Mouse (Mus musculus) kidney, postnatal 36 days (tissue): ENCODE data around the gene RPS10-NUDT3.

ENCODE experiments used
- DNase-seq, 2 experiments: peaks; one replicate each; pipeline ENCODE4 v3.0.0; 2021 to 2022; ENCODE audit warnings: mixed read lengths in 2 of 2

RPS10-NUDT3 gene

DNA sequence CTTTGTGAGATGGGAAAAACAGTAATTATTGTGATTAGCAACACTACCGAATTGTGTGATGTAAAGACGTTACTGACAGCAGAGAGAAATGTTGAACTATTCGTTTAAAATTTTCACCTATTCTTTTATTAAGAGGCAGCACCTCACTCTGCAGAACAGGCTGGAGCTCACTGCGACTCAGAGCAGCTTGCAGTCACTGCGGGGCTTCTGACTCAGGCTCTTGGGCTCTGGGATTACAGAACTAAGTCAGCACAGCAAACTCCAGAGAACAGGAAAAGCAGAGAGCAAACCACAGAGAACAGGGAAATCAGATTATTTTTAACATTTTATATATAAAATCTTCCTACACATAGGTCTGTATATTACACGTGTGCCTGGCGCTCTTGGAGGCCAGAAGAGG lies 25.4 kb downstream of the RPS10-NUDT3 start:
- no peak for DNase-seq

DNA sequence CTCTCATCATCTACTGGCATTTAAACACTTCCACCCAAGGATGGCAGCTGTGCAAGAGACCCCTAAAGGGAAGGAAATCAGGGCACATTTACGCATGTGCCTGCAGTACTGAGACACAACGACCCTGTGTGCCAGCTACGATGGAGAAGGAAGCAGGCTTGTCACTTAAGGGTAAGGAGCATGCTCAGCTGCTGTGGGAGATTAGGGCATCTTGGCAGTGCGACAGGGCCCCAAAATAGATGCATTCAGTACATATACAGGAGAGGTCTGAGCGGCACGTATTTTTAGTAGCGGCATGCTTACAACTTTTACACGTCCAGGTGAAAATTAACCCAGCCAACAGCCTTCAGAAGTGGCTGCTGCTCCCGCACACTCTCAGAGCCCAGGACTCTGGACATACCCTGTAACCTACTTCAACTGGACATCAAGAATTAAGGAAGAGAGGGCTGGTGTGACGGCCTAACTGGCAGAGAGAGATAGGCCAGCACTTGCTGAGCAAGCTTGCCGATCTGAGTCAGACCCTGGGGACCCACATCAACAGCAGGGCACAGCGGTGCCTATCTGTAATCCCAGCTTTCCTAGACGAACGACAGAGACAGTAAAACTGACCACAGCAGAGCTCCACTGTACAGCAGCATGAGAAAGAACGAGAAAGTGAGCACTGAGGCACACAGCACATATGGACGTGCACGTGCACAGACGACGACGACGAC lies 31.3 kb downstream of the RPS10-NUDT3 start:
- DNase-seq = no peak

DNA sequence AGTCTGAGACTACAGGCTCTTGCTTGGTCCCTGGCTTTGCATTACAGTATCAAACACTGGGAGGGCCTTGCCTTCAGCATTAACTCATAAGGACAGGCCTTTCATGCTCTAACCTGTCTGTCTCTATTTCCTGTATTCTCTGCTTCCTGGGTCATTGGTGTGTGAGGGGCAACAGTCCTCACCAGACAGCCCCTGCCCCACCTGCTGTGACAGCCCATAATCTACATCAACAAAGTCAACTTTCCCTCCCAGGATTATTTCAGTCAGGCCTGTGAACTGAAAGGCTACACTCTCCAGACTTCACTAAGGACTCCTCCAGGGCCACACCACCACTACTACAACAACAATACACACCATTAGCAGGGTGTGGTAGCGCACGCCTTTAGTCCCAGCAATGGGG lies 32.0 kb downstream of the RPS10-NUDT3 start:
- DNase-seq = no peak

DNA sequence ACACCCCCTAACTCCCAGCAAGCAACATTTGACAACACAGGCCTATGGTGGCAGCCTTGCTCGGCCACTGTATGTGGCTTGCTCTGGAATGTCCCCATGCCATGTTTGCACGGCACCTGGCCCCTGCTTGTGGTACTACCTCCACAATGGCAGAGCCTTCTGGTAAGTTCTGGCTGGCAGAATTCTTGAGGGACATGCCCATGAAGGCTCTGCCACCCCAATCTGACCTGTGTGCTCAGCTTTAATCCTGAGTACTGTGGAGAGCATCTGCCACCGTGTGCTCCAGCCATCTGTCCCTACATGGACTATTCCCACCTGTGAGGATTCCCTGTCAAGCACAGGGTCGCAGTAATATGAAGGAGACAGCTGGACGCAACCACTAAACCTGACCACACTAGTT lies 34.2 kb downstream of the RPS10-NUDT3 start:
- no peak for DNase-seq

DNA sequence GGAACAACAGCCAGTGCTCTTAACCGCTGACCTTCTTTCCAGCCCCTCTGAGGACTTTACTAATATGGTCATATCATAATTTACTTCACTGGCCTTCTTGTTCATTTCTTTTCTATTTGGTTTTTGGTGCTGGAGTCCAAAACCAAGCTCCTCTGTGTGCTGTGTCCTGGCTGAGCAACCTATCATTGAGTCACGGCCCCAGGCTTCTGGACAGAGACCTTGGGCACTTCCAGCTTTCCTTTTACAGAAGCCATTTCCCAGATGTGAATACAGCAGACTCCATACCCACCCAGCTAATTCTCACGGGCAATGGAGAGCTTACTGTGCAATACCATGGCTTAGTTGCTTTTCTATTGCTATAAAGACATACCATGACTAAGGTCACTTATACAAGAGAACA lies 34.7 kb downstream of the RPS10-NUDT3 start:
- no peak for DNase-seq

DNA sequence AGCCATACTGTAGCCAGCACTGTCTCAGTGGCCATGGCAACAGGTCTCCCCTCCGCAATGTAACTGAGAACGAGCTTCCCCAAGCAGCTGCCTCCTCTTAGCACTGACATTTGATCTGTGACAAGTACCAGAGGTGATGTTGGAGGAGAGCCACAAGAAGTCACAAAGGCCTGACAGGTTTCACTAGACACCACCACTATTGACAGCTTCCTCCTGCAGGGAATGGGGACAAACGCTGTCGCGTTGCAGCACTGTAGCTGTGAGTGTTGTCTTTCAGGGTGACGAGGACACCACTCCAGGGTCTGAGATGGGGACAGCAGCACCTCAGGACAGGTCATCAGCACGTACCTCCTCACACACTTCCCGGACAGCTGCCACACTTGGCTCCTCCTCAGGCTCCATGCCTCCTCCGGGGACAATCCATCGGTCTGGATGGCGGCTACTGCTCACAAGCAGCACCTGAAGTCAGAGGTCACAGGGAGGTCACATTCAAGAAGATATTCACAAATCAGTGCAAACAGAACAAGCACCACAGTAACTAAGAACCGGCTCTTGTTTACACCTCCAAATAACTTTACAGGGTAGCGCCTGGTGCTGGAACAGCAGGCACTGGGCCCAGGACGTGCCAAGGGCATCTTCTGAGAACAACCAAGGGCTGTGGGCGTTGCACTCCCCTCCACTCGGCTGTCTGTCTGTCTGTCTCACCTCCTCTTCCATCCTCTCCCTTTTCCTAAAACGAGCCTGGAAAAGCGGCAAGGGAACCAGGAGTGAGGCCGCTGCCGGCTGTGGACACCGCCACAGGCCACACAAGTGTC lies 38.4 kb downstream of the RPS10-NUDT3 start:
- no peak for DNase-seq

DNA sequence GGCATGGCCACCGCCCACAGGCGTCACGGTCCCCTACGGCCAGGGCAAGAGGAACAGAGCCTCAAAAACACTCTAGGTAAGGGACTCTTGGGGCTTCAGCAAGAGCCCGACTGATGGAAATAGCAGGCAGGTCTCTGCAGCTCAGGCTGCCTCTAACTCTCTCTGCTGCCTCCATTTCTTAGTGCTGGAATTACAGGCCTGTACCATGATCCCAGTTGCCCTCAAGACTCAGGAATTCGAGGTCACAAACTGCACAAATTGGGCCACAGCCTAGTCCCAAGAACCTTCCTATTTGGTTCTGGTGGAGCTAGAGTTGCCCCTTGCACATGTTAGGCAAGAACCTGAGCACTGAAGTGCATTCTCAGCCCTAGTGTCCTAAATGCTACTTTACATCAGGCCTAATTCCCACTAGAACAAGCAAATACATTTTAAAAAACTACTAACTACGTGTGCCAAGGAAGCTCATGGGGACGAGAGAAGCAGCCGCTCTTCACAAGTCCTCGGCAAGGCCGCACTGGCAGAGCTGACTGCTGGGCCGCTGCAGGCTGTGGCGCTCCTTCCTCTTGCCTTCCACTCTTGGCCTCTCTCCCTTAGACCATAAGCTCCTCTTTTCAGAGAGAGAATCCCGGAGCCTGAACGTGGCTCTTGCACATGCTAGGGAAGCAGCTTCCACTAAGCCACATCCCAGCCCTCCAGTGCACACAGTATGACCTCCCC lies 39.2 kb downstream of the RPS10-NUDT3 start:
- DNase-seq = no peak

DNA sequence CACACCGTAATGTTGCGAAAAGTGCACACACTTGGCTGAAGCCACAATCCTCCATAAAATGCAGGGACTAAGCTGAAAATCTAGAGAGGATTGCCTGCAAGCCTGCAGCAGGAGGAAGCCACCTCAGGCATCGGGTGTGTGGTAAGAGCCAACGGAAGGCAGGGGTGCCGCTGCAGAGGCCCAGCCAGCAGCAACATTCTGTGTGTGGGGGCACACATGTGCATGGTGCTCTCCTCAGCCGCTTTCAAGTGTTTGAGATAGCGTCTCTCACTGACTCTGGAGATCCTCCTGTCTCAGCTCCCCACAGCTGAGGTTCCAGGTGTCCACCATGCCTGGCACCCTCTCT lies 42.5 kb downstream of the RPS10-NUDT3 start:
- no peak for DNase-seq

DNA sequence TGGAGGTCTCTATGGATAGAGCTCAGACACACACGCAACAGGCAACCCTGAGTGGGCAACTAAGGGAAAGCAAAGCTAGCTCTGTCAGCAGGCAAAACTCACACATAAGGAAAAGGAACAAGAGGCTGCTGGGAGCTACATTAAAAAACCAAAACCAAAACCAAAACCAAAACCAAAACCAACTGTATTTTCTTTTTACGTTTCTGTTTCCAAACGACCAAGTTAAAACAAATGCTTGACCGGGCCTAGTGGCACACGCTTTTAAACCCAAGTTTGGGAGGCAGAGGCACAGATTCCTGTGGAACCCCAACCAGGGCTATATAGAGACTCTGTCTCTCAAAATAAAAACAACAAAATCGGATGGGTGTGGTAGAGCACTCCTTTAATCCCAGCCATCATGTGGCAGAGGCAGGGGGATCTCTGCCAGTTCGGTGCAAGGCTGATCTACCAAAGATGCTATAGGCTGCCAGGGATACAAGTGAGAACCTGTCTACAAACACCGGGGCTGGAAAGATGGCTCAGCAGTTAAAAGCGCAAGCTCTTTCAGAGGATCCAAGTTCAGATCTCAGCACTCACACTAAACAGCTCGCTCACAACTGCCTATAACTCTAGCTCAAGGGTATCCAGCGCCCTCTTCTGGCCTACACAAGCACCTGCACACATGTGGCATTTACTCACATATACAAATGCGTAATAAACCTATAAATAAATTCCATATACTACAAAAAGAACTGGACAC lies 43.0 kb downstream of the RPS10-NUDT3 start:
- no peak for DNase-seq

DNA sequence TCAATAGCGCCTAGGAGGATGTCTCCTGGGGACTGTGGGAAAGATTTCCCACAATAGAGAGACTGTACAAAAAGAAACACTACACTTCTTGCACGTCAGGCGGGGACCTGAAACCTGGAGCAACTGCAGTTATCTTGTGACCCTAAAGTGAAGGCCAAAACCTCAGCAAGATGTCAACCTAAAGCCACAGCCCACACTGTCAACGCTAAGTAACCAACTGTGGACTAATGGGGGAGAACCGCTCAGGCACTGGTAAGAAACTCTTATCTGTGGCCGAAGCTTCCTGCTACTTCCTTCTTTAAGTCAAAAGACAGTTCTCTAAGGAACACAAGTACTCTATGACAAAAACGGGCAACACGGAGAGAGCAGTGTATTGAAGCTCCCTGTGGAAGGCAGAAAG lies 46.8 kb downstream of the RPS10-NUDT3 start:
- DNase-seq = no peak

DNA sequence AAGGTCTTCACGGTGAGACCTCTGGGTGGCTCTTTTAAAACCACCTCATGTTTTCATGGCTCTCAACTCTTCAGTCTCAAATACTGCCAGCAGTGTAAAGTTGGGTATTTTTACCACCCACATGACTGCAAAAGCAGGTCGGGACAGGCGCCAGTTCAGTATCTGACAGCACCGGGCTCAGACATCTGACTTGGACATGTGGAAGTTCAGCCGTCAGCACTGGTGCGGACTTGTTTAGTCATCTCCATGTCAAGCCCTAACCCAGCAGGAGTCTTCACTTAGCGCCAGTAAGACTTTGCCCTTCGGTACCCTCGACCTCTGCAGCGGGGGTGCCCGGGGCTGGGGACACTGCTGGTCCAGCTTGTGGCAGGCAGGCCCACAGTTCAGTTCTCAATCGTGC lies 47.8 kb downstream of the RPS10-NUDT3 start:
- peak; percentile 73 to 79 for DNase-seq

DNA sequence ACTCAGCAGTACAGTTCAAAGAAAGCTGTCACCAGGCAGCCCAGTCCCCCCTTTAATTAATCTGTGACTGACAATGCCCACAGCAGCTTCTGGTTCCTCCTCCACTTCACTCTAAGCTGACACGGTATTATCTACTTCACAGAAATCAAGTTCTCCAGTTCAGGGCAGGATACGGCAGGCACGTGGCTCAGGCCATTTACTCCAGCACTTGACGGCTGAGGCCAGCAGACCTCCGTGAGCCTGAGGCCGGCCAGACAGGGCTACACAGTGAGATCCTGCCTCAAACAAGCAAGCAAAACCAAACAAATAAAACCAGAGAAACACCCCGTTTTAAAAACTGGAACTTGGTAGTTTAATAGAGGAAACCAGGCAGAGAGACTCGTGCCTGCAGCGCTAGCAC lies 48.4 kb downstream of the RPS10-NUDT3 start:
- DNase-seq = peak in 1 of 2 experiments; percentile 27

DNA sequence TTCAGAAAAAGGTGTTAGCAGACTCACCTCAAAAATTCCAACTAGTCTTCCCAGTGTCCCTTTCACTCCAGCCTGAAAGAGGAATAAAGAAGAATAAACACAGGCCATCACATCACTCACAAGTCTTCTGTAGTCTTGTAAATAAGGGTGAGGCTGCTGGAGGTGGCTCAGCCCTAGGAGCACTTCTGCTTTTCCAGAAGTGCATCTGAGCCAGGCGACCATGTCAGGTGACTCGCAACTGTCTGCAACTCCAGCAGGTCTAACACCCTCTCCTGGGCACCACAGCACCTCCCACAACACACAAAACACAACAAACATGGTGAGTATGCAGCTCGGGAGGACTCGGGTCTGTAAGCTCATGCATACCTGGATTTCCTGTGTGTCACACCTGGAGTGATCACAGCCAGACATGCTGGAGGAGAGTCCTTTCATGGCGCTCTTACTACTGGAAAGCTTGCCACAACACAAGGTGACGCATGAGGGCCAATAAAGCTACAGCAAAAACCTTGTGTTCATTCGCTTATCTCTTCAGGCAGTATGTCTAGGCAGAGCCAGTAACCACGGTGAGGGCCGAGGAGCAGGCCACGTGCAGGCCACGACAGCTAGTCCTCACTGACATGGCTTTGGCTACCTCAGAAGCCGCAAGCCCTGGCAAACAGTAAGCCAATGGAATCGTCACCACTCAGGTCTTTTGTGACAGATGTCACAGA lies 51.7 kb downstream of the RPS10-NUDT3 start:
- no peak for DNase-seq

DNA sequence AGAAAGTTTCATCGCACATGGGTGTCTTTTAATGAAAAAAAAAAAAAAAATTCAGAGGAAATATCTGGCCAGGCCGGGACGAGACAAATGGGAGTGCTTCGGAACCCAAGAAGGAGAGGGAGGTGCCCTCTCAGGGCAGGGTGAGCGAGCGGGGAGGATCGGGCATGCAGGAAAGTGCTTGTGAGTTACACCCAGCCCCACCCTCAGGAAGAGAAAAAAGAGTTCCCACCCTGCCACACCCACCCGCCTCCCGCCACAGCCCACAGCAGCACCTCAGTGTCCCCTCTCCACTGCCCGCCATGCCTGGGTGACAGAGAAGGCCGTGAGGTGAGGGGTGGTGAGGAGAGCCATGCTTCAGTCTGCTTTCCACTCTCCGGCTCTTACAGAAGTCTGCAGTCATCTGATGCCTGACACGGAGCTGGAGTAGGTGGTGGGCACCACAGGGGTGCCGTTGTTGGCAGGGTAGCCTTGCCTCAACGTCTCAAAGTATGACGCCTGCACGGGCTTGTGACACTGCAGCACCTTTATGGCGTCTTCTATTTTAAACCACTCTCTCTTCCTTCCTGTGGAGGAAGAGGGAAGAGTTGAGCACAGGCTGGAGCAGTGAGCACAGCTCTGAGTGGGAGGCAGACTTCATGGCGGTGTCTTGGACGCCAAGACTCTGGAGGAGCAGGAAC lies 54.5 kb downstream of the RPS10-NUDT3 start:
- DNase-seq = no peak

DNA sequence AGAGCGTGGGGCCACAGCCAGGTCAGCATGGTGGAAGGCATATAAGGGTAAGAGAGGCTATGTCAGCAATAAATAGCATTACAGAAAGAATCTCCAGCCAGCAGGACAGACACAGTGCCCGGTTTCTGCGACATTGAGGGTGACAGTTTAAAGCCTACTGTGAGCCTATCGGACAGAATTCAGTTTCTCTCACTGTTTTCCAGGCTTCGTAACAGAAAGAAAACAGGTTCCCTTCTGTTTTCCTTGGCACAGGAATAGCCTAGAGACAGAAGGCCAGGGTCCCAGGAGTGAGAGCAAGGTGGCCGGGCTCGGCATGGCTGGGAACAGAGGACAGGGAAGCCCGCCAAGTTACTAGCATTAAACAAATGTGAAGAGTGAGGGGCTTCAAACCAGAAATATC lies 55.2 kb downstream of the RPS10-NUDT3 start:
- no peak for DNase-seq

DNA sequence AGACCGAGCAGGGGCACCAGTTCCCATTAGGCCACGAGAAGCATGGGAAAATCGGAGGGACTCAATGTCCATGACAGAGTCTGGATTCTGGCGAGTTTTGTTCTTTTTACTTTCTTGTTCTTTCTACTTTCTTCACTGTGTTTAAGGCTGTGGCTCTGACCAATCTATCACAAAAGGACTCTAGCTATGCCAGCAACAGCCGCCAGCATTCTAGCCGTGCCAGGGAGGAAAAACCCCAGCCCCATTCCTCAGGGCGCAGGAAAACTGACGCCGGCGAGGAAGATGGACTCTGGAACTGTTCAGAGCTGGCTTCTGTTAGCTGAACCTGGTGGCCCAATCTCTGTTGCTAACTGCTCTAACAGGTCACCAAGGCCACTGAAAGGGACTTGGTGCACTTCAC lies 56.5 kb downstream of the RPS10-NUDT3 start:
- peak in 1 of 2 experiments; percentile 34 for DNase-seq

DNA sequence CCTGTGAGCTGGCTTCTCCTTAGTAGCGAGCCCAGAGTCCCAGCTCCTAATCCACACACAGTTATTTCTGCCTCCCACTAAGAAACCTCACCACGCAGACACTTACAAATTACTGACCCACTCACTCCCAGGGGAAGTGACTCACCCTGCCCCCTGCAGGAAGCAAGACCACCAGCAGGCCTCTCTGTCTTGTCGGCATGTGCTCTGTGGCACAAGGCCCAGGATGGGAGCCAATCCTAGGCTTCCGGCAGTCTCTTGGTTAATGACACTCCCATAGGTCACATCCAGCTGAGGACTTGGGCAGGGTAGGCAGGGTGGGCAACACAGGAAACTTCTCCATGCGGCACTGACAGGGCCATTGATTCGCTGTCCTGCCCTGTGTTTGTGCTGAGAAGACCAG lies 57.6 kb downstream of the RPS10-NUDT3 start:
- DNase-seq = peak in 1 of 2 experiments; percentile 51

DNA sequence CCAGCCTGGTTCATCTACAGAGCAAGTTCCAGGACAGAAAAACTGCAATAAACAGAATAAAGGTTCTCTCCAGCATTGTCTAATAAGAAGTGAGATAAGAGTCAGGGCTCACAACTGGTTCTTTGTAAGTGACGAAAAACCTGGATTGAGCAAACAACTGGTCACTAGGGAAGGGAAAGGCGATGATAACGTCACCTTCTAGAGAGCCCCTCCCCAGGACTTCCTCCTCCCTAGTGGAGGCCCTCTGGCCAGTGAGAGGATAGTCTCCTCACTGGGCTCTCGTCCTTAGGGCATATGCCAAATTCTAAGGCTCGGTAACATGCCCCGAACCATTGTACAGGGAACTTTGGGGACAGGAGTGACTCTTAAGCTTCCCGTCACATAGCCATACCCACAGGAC lies 59.0 kb downstream of the RPS10-NUDT3 start:
- DNase-seq = no peak

DNA sequence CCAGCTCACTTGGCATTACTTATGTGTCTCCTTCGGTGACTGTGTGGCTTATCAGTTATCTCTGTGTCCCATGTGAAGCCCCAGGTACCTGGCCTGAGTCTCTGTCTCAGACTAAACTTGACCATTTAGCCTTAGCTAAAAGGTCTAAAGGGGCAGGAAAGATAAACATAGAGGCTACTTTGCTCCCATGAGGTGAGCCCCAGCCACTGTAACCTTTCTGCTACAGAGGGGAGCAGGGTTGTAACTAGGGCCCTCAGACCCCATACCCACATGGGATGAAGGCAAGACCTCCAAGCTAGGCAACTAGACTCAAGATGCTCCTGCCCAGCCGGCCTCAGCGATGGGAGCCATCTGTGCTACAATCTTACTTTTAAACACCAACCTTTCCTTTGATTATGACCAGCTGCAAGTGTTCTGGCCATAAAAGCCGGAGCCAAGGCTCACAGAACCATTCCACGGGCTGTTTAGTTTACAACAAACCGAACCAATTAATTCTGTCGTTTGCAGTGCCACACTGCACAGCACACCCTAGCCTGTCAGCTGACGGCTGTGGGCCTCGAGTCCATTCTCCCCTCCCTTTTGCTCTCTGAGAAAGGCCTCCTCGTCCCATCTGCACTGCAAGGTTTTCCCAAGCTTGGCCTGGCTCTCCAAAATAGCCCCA lies 59.8 kb downstream of the RPS10-NUDT3 start:
- no peak for DNase-seq

DNA sequence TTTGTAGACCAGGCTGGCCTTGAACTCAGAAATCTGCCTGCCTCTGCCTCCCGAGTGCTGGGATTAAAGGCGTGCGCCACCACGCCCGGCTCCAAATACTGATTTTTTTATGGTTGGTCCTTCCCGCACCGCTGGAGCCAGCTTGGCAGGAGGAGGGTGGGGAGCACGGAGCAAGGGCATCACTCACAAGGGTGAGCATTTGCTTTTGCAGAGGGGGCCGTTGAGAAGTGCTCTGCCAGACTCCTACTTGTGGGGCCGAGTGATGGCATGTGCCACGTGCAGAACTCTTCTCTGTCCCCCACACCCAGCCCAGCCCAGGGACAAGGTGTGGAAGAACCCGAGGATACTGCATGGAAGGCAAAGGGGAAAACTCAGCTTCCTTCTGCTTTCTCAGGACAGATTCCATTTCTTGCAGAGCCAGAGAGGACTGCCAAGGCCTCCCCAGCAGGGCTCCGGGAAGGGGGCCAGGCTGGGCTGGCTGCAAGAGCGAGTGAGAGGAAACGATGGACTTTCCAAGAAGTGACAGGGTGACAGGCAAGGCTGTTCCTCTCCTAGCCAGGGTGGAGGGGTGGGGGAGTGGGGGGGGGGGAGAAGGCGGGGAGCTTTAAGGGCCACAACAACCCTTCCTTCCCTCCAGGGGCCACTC lies 60.4 kb downstream of the RPS10-NUDT3 start:
- peak; percentile 60 to 72 for DNase-seq
